ENCODE assay signal across 8 mouse cellular contexts in genomic region chr11:60777801-60778370, GRCm38 (mm10). TPM values are rescaled to one million over a fixed set of nuclear protein-coding genes. Genes with fewer than 3 reads are reported as not detected.
DNase-seq lines count a peak whose midpoint lies in the region; ATAC-seq and TF ChIP-seq lines count a peak whose summit lies in the region.

No protein-coding gene starts in this region.

- H3K9ac ChIP-seq in intestine, postnatal 0 days (ENCODE audit: low read depth, low read length) = peak overlapping the region; percentile 77
- H3K9ac ChIP-seq in neural tube, embryonic 13.5 days = peak overlapping the region; percentile 82

- peak overlapping the region; percentile 83 for H3K4me2 ChIP-seq in intestine, postnatal 0 days (replicated peaks; ENCODE audit: low read depth)
- H3K4me2 ChIP-seq in neural tube, embryonic 13.5 days = peak overlapping the region; percentile 82

- TF ChIP-seq POLR2A in lung, adult 2 months (IDR thresholded peaks at IDR 0.05; ENCODE audit: borderline replicate concordance, extremely low read depth, low read depth, low read length) = no peak
- TF ChIP-seq POLR2A in embryonic fibroblast, embryonic 13.5 days (IDR thresholded peaks at IDR 0.05; ENCODE audit: low read depth, low read length) = no peak

- H3K27ac ChIP-seq in embryonic fibroblast, embryonic 13.5 days (ENCODE audit: insufficient read depth, low read length) = peak overlapping the region; percentile 80
- peak overlapping the region; percentile 90 for H3K27ac ChIP-seq in intestine, postnatal 0 days (ENCODE audit: low read depth, low read length)
- H3K27ac ChIP-seq in neural tube, embryonic 13.5 days (replicated peaks) = peak overlapping the region; percentile 75

- no peaks in the 10 kb centered on the region for H3K27me3 ChIP-seq in intestine, postnatal 0 days (replicated peaks; ENCODE audit: control insufficient read depth, insufficient read depth, low read length)
- no peaks in the 10 kb centered on the region for H3K27me3 ChIP-seq in neural tube, embryonic 13.5 days

- DNase-seq in lung, adult 2 months = no peak
- no peak for DNase-seq in lung, postnatal 36 days
- no peak for DNase-seq in thymus, adult 18-20 months
- no peak for DNase-seq in cerebellum, postnatal 25 days
- DNase-seq in layer of hippocampus, adult 11-12 months (ENCODE audit: low spot score) = no peak

- no peak for ATAC-seq in intestine, postnatal 0 days
- no peak for ATAC-seq in neural tube, embryonic 13.5 days (ENCODE audit: low read depth)

- H3K4me3 ChIP-seq in lung, adult 2 months (replicated peaks; ENCODE audit: extremely low read depth, low read depth, low read length) = peak overlapping the region; percentile 90
- peak overlapping the region; percentile 70 for H3K4me3 ChIP-seq in embryonic fibroblast, embryonic 13.5 days (ENCODE audit: insufficient read depth, low read length)
- H3K4me3 ChIP-seq in intestine, postnatal 0 days (ENCODE audit: low read depth, low read length) = peak overlapping the region; percentile 63
- peak overlapping the region; percentile 87 for H3K4me3 ChIP-seq in neural tube, embryonic 13.5 days

- H3K4me1 ChIP-seq in lung, adult 2 months (ENCODE audit: control insufficient read depth, insufficient read depth, low read length) = peaks cover 40% of the 10 kb centered on the region
- peaks cover 12% of the 10 kb centered on the region for H3K4me1 ChIP-seq in embryonic fibroblast, embryonic 13.5 days (ENCODE audit: control insufficient read depth, insufficient read depth, low read length)
- peaks cover 19% of the 10 kb centered on the region for H3K4me1 ChIP-seq in intestine, postnatal 0 days (replicated peaks; ENCODE audit: control insufficient read depth, insufficient read depth, low read length)
- H3K4me1 ChIP-seq in neural tube, embryonic 13.5 days (replicated peaks) = peaks cover 82% of the 10 kb centered on the region

- H3K36me3 ChIP-seq in intestine, postnatal 0 days (ENCODE audit: control insufficient read depth, insufficient read depth) = peaks cover 11% of the 10 kb centered on the region; the same call in 1 of the 2 replicates
- peaks cover 31% of the 10 kb centered on the region for H3K36me3 ChIP-seq in neural tube, embryonic 13.5 days

- no peaks in the 10 kb centered on the region for H3K9me3 ChIP-seq in intestine, postnatal 0 days (ENCODE audit: control insufficient read depth)
- H3K9me3 ChIP-seq in neural tube, embryonic 13.5 days = no peaks in the 10 kb centered on the region

- TF ChIP-seq CTCF in lung, adult 2 months (IDR thresholded peaks at IDR 0.05; ENCODE audit: insufficient read depth, low read length) = no peak
- TF ChIP-seq CTCF in embryonic fibroblast, embryonic 13.5 days (IDR thresholded peaks at IDR 0.05; ENCODE audit: borderline replicate concordance, insufficient read depth, low read length) = no peak
- no peak for TF ChIP-seq CTCF in intestine, postnatal 0 days (IDR thresholded peaks at IDR 0.05; ENCODE audit: low read depth)

- WGBS in lung, adult 2 months = 22% methylated on average over 16 of the region's 16 CpGs
- 23% methylated on average over 16 of the region's 16 CpGs for WGBS in intestine, postnatal 0 days
- 27% methylated on average over 16 of the region's 16 CpGs for WGBS in neural tube, embryonic 13.5 days

RNA-seq across cellular contexts. Expression of gene Smcr8, which starts 0.6 kb away (rescaled TPM):
- polyA plus RNA-seq in lung, adult 2 months (2012; rRNA removed) = 9.4 and 11.5 TPM in 2 replicates
- polyA plus RNA-seq in embryonic fibroblast, embryonic 13.5 days (2011; ENCODE audit: insufficient read length, low read depth, missing spikeins) = 21.4 and 22.2 TPM in 2 replicates
- polyA plus RNA-seq in intestine, postnatal 0 days (2015; fragmentation: Nextera tagmentation; extraction: Ambion mirVana) = 4.0 and 4.4 TPM in 2 replicates
- 6.1 and 6.5 TPM in 2 replicates for polyA plus RNA-seq in neural tube, embryonic 13.5 days (2015; fragmentation: Nextera tagmentation; extraction: Ambion mirVana)

RNA-seq across cellular contexts. Expression of gene Top3a, which starts 0.7 kb away (rescaled TPM):
- 6.1 and 6.9 TPM in 2 replicates for polyA plus RNA-seq in lung, adult 2 months (2012; rRNA removed)
- 9.7 and 11.7 TPM in 2 replicates for polyA plus RNA-seq in embryonic fibroblast, embryonic 13.5 days (2011; ENCODE audit: insufficient read length, low read depth, missing spikeins)
- 3.2 and 3.7 TPM in 2 replicates for polyA plus RNA-seq in intestine, postnatal 0 days (2015; fragmentation: Nextera tagmentation; extraction: Ambion mirVana)
- 8.5 and 10.0 TPM in 2 replicates for polyA plus RNA-seq in neural tube, embryonic 13.5 days (2015; fragmentation: Nextera tagmentation; extraction: Ambion mirVana)

RNA-seq across cellular contexts. Expression of gene Shmt1, which starts 33.6 kb away (rescaled TPM):
- 8.1 and 10.6 TPM in 2 replicates for polyA plus RNA-seq in lung, adult 2 months (2012; rRNA removed)
- polyA plus RNA-seq in embryonic fibroblast, embryonic 13.5 days (2011; ENCODE audit: insufficient read length, low read depth, missing spikeins) = 12.9 and 14.9 TPM in 2 replicates
- 31.0 and 34.5 TPM in 2 replicates for polyA plus RNA-seq in intestine, postnatal 0 days (2015; fragmentation: Nextera tagmentation; extraction: Ambion mirVana)
- polyA plus RNA-seq in neural tube, embryonic 13.5 days (2015; fragmentation: Nextera tagmentation; extraction: Ambion mirVana) = 5.0 and 7.2 TPM in 2 replicates

RNA-seq across cellular contexts. Expression of gene Mief2, which starts 49.7 kb away (rescaled TPM):
- 22.3 and 25.4 TPM in 2 replicates for polyA plus RNA-seq in lung, adult 2 months (2012; rRNA removed)
- polyA plus RNA-seq in embryonic fibroblast, embryonic 13.5 days (2011; ENCODE audit: insufficient read length, low read depth, missing spikeins) = 7.4 and 14.2 TPM in 2 replicates
- polyA plus RNA-seq in intestine, postnatal 0 days (2015; fragmentation: Nextera tagmentation; extraction: Ambion mirVana) = 7.3 and 8.3 TPM in 2 replicates
- polyA plus RNA-seq in neural tube, embryonic 13.5 days (2015; fragmentation: Nextera tagmentation; extraction: Ambion mirVana) = 21.3 and 22.0 TPM in 2 replicates

RNA-seq across cellular contexts. Expression of gene Flii, which starts 50.8 kb away (rescaled TPM):
- 236 and 264 TPM in 2 replicates for polyA plus RNA-seq in lung, adult 2 months (2012; rRNA removed)
- polyA plus RNA-seq in embryonic fibroblast, embryonic 13.5 days (2011; ENCODE audit: insufficient read length, low read depth, missing spikeins) = 71.6 and 97.3 TPM in 2 replicates
- 47.4 and 48.9 TPM in 2 replicates for polyA plus RNA-seq in intestine, postnatal 0 days (2015; fragmentation: Nextera tagmentation; extraction: Ambion mirVana)
- 68.2 and 71.9 TPM in 2 replicates for polyA plus RNA-seq in neural tube, embryonic 13.5 days (2015; fragmentation: Nextera tagmentation; extraction: Ambion mirVana)
